Mouse (Mus musculus): ENCODE results near the gene Zbed3. TPM values are rescaled to one million over a fixed set of nuclear protein-coding genes. Genes with fewer than 3 reads are reported as not detected.

The Zbed3 gene
- polyA plus RNA-seq, 1 experiment: 24.6 TPM

DNA sequence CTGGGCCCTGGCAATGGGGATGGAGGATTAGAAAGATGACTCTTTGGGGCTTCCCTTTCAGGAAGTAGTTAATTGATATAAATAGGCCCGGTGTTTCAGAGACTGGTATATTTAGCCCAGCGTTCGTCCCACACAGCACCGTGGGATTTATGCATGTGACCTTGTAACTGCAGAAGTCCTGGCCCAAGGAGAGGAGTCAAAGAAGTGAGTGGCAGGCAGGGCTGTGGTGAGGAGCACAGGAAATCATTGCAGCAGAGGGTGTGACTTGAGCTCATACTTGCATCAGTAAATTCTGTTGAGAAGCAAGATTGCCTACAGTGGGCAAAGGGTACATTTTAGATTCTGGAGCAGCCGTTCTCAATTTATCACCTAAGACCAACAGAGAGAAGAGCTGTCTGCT is 59.0 kb downstream of the Zbed3 start:
- no peaks in the 10 kb centered on the region for H3K79me2 ChIP-seq (ENCODE audit: control insufficient read depth, insufficient read depth)

More for the DNA sequence above, 59.0 kb downstream of the Zbed3 start:
- Histone ChIP-seq H3K4me3 (no peak overlapping the region), H3K36me3 (ENCODE audit: control insufficient read depth, insufficient read depth) (no peaks in the 10 kb centered on the region), H3K4me2 (ENCODE audit: low read depth) (peak overlapping the region; percentile 45), H3ac (ENCODE audit: control insufficient read depth, insufficient read length) (no peak overlapping the region), H3K27me3 (ENCODE audit: control insufficient read depth, insufficient read depth, insufficient read length) (no peaks in the 10 kb centered on the region)
- TF ChIP-seq REST (IDR thresholded peaks at IDR 0.05; ENCODE audit: insufficient read depth, insufficient read length) (no peak), MYOG (IDR thresholded peaks at IDR 0.05; ENCODE audit: control insufficient read depth in 1 of 3, insufficient read depth in 1 of 3, insufficient read length in 2 of 3, low read depth in 2 of 3) (no peak), TCF12 (IDR thresholded peaks at IDR 0.05; ENCODE audit: insufficient read depth, poor library complexity, severe bottlenecking) (no peak), MAX (IDR thresholded peaks at IDR 0.05; ENCODE audit: low read depth) (no peak), CEBPB (IDR thresholded peaks at IDR 0.05; ENCODE audit: insufficient read depth, poor library complexity, severe bottlenecking) (0 out of 2 replicates have a peak, but pooled peaks have one; percentile 16), POLR2AphosphoS2 (IDR thresholded peaks at IDR 0.05; ENCODE audit: insufficient read length, low read depth) (no peak), MYOD1 (IDR thresholded peaks at IDR 0.05; ENCODE audit: control insufficient read depth in 1 of 3, insufficient read length in 2 of 3, low read depth in 2 of 3) (peak in 1 of 3 experiments; percentile 80), TCF3 (IDR thresholded peaks at IDR 0.05; ENCODE audit: insufficient read length, low read depth) (no peak)

Other genes starting within 250 kb of the Zbed3 start
- 0.05 TPM for gene Pde8b, start 73.3 kb upstream of the Zbed3 start, polyA plus RNA-seq (2012; fragmentation: generic; extraction: Trizol)
- 12.3 TPM for gene Aggf1, start 51.7 kb downstream of the Zbed3 start, polyA plus RNA-seq (2012; fragmentation: generic; extraction: Trizol)
- gene Crhbp, start 121.3 kb downstream of the Zbed3 start, polyA plus RNA-seq (2012; fragmentation: generic; extraction: Trizol): 0.32 TPM
- not detected for gene S100z, start 155.1 kb downstream of the Zbed3 start, polyA plus RNA-seq (2012; fragmentation: generic; extraction: Trizol)
- not detected for gene F2rl1, start 201.6 kb downstream of the Zbed3 start, polyA plus RNA-seq (2012; fragmentation: generic; extraction: Trizol)

Data from myocyte (in vitro differentiated cells).